Mouse (Mus musculus): ENCODE data around the gene Slc25a34.
A peak's percentile ranks its signal among the peaks of the same experiment; 100 is the strongest.

DNA sequence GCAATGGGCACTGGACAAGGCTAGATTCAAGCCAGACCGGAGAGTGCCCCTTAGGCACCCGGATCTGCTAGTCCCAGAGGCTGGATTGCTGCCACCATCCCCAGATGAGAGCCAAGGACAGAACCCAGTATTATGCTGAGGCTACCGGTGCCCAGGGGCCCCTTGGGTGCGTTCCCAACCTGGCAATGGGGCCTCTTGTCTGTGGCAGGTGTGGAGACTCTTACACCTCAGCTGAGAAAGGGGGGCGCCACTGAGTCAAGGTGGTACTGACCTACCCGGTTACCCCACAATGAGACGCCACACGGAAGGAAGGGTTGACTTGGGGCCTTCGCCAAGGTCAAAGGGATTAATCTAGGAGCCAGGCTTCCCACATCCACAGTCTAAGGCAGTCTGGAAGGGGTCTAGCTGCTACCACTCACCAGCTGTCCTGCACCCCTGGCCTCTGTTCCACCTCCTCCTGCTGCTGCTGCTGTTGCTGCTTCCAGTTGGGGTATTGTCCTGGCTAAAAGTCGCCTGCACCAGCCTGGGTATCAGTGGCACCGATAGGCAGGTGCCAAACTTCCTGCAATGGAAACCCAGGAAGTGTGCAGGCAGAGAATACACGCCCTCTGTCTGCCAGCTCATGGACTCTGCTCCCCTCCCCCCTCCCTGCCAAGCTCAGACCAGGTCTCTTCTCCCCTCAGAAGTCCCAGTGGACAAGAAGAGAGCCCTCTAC lies 22.3 kb downstream of the Slc25a34 start:
- TF ChIP-seq POLR2A (IDR thresholded peaks at IDR 0.05; ENCODE audit: low read depth, low read length) (peak; percentile 81), CTCF (IDR thresholded peaks at IDR 0.05; ENCODE audit: extremely low read depth, insufficient read length, insufficient replicate concordance, low read depth, low read length) (0 out of 2 replicates have a peak, but pooled peaks have one; percentile 4)

Data from small intestine, adult 2 months (tissue).